Mouse (Mus musculus): ENCODE measurements around the gene Hmga2.

DNA sequence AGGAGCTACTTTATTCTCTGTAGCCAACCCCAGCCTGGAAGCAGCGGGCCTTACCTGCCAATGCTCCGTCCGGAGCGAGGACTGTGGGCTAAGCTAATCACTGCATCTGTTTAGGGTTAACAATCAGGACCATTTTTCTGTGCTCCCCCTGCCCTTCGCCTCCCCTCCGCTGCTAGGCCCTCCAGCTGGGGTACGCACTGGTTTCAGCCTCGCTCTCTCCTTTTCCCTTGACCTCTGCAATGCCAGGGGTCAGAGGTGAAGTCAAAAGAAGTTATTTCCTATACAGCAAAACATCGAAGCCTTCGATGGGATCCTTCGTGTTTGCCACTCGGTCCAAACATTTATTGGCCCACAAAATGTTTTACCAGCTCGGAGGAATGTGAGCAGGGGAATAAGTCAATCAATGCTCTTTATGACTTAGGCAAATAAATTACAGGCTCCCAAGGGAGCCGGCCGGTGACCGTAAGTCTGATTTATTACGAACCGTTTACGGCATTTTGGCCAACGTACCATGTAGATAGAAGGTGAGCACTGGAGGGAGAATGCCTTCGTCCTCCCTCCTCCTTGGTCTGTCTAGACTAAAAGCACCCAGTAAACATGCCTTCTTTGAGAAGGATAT lies 107.0 kb downstream of the Hmga2 start:
- TF ChIP-seq GATA1 (IDR thresholded peaks at IDR 0.05; ENCODE audit: borderline replicate concordance, low read length) = no peak
- no peak for TF ChIP-seq FLI1 (IDR thresholded peaks at IDR 0.05; ENCODE audit: low read length)
